Mouse (Mus musculus) cerebellum, postnatal 14 days (tissue): Measurements from ENCODE around the gene Fez1.

Experiments used
- DNase-seq, 2 experiments: peaks; one replicate each; pipeline ENCODE4 v3.0.0; 2021; ENCODE audit warnings: mixed read lengths in 2 of 2

The Fez1 gene

DNA sequence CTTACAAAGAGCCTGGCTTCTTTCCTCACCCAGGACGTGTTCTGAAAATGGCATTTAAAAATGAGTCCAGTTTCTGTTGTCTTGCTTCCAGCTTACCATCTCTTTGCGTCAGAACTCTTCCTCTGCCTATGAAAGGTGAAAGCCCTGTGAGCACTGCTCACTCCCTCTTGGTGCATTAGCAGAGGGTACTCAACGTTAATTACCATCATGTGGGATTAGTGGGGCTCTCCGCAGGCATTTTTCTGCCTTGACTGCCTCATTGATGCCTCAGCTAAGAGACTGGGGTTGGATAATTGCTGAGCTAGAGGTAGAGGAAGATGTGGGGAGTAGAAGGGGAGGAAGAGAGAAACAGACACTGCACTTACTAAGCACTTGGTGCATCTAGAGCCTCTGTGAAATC is 24.7 kb downstream of the Fez1 start:
- DNase-seq, result no peak

GRCm38 (mm10) chr9:36848661-36849060 is 27.0 kb downstream of the Fez1 start:
- DNase-seq, result no peak

DNA sequence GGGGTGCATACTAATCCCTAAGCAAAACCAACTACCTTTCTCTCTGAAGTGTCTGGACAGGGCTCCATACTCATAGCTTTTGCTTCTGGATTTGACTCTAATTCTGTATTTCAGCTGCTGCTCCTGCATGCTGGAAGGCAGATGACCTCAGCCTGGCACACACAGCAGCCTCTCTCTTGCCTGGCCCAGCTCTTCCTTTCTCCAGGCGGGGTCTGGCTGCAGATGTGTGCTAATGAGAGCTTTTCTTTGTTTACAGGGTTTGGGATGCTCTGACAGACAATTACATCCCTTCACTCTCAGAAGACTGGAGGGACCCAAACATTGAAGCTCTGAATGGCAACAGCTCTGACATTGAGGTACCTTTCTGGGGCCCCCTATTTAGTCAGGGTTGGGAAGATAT is 28.4 kb downstream of the Fez1 start:
- DNase-seq, result no peak

DNA sequence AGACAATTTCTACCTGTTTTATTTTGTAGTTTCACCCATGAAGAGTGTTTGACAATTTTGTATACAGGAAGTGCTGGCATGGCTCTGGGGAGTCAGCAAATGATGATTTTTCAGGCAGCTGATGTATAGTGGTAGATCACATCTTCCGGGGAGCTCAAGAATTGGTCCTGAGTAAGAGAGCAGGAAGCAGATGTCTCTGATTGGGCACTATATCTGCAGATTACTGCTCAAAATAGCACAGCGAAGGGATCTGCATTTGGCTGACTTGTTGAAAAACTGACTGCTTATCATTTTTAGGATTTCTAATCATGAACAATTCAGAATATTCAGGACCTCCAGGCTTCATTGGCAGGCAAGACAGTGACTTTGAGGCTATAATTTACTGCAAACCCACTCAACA is 30.5 kb downstream of the Fez1 start:
- no peak for DNase-seq

GRCm38 (mm10) chr9:36856351-36856750 is 34.7 kb downstream of the Fez1 start:
- no peak for DNase-seq

DNA sequence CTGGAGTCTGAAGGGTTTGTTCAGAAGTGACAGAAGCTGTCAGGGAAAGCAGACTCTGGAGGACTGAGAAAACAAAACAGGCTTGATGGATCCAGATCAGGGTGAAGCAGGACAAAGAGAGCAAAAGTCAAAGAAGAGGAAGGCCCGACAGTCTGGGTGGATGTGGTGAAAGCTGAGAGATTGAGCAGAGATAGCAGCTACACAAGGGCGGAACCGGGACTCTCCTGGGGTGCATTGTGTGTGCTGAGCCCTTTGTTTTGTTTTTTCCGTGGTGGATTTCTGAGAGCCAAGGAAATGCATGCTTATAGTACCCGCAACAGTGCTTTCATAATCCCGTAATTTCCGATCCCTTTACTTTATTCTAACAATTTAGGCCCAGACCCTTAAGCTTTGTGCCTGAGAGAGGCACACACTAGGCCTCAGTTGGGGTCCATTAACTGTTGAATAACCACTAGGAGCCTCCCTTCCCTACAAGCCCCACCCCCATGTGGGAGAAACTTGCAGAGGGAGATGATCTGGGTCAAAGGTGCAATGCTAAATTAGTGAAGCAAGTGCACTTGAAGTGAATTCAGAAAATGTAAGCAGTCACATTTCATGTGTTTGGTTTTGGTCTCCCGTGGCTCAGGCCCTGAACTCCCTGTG is 35.9 kb downstream of the Fez1 start:
- DNase-seq, result no peak

- DNase-seq, result peak; percentile 89 to 93
Measured at GRCm38 (mm10) chr9:36858677-36859076, 37.0 kb downstream of the Fez1 start.

DNA sequence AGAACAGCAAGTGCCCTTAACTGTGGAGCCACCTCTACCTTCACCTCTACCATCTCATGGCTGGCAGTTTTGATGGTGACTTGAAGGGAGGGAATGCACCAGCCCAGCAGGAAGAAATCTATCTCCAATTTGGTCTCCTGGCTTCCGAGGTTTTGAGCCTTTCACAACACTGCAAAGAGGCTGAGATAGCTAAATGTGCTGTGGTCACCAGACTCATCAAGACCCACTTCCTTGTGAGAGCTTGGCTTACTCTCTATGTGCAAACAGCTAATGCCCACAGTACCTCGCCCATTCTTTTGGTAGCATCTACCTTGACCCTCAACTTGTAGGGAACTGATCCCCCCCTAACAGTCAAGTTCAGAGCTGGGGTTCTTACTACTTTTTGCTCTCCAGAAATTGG is 40.9 kb downstream of the Fez1 start:
- no peak for DNase-seq

- no peak for DNase-seq
Measured at GRCm38 (mm10) chr9:36863694-36864093, 42.0 kb downstream of the Fez1 start.

DNA sequence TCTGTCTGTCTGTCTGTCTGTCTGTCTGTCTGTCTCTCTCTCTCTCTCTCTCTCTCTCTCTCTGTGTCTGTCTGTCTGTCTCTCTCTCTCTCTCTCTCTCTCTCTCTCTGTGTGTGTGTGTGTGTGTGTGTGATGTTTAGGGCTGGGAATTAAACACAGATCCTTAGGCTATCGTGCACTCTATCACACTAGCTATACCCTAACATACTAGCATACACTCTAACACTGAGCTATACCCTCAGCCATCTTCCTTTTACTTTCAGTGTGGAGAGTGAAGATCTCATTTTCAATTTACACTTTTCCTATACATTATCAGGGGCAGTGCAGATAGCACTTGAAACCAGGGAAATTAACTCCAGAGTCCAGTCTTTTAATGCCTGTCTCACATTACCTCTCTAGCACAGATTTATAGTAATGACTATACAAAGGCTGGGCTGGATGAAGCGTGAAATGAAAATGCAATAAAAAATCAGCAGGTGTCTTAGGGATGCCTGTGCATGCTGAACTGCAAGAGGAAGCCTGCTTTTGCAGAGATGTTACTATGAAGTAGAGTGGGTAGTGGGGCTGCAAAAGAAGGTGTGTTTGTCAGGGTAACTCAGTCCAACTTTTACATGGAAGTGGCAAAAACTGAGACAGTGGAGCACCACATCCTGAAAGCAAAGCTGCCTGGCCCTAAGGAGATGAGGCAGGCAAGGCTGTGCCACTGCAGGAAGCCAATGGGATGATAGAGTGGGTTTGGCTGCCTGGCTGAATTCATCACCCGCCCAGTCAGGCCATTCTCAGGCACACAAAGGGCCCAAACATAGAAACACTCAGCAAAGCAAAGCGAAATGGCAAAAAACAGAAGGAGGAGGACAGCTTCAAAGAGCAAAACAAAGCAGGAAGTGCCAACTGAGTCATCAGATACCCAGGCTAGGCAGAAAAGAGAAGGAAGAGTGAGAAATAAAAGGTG is 43.5 kb downstream of the Fez1 start:
- DNase-seq, result no peak

DNA sequence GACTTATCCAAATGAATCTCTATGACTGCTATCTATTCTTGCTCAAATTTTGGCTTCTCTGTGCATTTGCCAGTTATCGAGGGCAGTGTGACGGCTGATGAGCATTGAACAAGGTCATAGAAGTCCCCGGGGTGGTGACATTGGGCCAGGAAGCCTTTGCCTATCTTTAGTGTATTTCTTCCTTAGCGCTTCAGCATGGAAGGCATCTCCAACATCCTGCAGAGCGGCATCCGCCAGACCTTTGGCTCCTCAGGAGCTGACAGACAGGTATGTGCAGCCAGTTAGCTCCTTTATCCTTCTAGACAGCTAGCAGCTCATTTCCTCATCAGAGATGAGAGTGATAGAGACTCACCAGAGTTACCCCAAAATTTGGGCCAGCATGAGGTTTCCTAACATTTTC is 47.0 kb downstream of the Fez1 start:
- no peak for DNase-seq

DNA sequence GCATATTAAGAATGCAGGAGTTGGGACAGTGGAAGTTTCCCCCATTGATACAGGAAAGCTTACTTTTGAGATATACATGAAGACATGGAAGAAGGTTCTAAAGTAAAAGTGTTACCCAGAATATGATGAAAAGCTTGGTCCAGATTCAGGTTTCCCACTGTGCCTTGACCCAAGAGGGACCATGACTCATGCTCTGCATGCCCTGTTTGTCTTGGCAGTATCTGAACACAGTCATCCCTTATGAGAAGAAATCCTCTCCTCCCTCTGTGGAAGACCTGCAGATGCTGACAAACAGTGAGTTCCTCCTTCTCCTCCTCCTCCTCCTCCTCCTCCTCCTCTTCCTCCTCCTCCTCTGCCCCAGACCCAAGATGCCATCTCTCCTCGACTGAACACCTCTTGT is 48.6 kb downstream of the Fez1 start:
- peak in 1 of 2 experiments; percentile 46 for DNase-seq

- DNase-seq, result no peak
Measured at GRCm38 (mm10) chr9:36873796-36874195, 52.1 kb downstream of the Fez1 start.

DNA sequence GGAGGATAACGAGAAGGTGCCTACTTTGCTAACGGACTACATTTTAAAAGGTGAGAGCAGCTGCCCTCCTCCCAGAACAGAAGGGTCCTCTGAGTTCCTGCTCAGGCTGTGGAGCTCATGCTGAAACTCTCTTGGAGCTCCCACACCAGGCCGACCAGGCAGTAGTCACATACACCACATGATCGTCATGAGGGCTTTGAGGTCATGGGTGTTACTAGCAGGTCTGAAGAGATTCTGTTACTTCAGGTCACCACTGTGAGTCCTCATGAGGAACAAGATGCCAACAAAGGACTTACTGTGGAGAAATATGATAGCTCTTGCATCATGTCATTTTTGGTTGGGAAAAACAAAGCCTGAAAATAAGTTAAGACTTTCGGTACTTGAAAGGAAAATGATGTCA is 54.6 kb downstream of the Fez1 start:
- no peak for DNase-seq

GRCm38 (mm10) chr9:36876787-36877186 is 55.1 kb downstream of the Fez1 start:
- no peak for DNase-seq

DNA sequence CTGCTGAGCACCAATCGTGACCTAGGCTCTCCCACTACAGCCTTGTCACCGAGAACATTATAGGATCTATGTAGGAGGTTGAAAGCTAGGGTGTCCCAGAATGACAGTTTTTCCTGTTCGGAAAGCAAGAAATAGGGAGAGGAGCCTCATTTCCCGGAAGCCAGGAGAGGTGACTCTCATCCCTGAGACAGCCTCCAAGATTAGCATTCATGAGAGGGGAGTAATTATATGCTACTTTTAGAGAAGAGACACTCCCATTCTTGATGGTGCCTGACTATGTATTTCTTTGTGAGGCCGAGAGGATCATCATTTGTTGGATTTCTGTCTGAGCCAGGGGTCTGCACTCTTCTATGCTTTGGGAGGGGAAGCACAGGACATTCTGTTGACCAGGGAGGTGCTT is 60.0 kb downstream of the Fez1 start:
- no peak for DNase-seq

DNA sequence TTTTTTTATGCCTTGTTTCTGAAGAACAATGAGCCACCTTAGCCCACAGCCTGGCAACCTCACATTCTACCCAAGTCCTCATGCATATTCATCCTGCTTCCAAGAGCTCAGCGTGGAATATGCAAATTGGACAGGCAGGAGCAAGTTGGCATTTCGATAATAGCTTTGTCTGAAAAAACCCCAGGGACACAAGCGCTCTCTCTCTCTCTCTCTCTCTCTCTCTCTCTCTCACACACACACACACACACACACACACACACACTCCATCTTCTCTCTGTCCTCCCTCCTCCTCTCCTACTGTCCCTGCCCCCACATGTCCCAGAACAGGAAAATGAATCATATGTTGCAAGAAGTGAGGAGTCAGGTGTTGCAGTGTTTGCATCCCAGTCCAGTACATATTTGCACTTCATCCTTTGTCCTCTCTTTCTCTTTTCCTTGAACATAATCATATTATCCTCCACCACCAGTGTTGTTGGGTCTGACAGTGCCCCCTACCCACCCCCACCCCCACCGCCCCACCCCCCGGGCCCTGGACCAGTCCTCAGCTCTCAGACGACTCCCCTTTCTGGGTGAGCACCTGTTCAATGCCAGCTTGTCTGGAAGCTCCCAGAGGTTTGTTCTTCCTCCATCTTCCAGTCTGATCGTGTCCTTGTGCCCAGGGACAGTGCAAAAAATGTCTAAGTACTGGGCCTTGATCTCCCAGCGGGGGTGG is 60.5 kb downstream of the Fez1 start:
- DNase-seq, result peak in 1 of 2 experiments; percentile 32

GRCm38 (mm10) chr9:36883569-36883968 is 61.9 kb downstream of the Fez1 start:
- no peak for DNase-seq

- DNase-seq, result peak; percentile 53 to 54
Measured at GRCm38 (mm10) chr9:36885237-36885636, 63.6 kb downstream of the Fez1 start.

DNA sequence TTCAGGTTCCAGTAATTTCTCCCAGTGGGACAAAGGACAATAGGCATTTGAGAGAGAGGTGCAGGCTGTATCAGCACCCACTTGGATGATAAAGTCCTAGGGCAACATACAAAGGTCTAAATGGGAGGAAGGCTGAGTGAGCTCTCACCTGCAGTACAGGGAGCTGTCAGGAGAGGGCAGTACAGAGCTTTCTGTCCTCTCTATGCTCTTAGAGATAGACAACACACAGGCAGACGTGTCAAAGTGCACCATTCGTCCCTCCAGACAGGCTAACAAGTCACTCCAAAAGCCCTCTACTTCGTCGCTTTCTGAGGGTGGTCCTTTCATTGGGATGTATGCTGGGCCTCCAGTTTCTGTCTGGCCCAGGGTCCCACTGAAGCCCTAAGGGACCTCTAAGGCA is 68.9 kb downstream of the Fez1 start:
- peak; percentile 67 to 84 for DNase-seq

DNA sequence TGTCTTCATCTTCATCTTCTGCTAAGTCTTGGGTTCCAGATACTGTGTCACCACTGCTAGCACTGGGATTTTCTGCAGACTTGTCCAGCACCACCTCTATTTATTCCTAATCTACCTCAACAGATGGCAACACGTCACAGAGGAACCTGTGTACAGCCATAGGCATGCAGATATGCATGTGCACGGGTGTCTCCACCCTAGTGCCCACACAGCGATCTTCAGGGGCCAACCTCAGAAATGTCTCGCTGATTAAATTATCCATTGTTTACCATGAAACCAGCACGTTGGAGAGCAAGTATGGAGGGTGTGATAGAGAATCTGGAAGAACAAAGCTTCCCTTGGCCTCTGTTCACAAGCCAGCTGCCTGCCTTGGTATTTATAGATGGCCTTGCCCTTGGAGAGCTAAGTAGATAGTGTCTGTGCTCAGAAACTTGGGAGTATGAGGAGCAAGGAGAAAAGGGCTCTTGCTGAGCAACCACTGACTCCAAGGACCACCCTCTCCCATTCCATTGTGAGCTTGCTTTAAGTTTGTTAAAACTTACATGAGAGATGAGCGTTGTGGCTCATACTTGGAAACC is 71.8 kb downstream of the Fez1 start:
- no peak for DNase-seq

DNA sequence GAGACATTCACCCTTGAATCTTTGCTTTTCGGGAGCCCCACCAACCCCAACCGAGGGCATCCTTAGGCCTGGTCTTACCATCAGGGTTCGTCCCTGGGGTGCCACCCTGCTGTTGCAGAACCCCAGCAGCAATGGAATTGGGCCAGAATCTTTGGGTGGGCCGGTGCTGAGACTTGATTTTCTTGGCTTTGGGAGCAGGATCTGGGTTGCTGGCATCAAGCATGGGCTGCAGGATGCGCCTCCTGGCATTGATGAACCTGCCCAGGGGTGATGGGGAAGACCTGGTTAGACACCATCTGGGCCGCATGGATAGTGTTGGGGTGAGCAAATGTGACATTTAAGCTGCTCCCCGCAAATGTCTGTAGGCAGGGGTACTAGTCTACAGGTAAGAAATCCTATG is 72.6 kb downstream of the Fez1 start:
- peak; percentile 21 to 47 for DNase-seq

DNA sequence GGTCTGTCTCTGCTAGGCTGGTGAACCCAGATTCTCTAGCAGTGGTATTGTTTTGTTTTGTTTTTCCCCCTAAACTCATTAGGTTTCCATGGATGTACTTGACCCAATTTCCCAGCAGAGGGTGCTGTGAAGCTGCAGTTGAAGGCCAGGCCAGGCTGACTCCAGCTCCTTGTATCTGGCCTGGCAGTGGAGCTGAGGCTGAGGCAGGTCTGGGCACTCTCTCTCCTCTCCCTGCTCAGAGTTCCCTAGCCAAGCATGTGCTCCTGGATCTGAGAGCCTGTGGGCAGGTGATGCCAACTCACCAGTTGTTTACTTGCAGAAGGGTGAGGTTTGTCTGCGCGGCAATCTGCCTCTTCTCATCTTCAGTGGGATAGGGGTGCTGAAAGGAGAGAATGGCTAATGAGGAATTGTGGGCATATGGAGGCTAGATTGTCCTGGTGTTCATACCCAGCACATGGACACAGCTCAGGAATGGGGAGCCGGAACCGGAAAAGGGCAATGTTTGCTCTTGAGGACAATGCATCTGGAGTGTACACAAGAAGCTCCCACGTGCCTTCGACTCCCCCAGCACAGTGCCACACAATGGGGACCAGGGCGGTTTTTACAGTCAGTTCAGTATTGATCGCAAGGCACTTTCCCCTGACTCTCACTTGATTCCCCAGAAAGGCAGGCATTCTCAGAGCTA is 73.5 kb downstream of the Fez1 start:
- DNase-seq, result peak; percentile 85 to 88
